Mouse (Mus musculus) neural tube, embryonic 15.5 days (tissue): ENCODE results near the gene Cpox. TPM values are rescaled to one million over a fixed set of nuclear protein-coding genes. Genes with fewer than 3 reads are reported as not detected.

Source experiments
- ATAC-seq: fragments of 200-750 bp; cut with Nextera tagmentation; 2 replicates; pipeline ENCODE4 v1.8.0; 2017; ENCODE audit warnings: mild to moderate bottlenecking, moderate TSS enrichment, moderate library complexity; ENCODE audit not compliant: low FRiP score
- H3K27ac ChIP-seq: fragments of 300-500 bp; sonication (generic); replicated peaks from 2 replicates; pipeline ENCODE4 v1.5.1; 2015; ENCODE audit warnings: mild to moderate bottlenecking, inconsistent platforms
- H3K27me3 ChIP-seq: fragments of 300-500 bp; sonication (generic); replicated peaks from 2 replicates; pipeline ENCODE4 v1.6.1; 2015; ENCODE audit warnings: inconsistent platforms
- H3K36me3 ChIP-seq: fragments of 300-500 bp; sonication (generic); 2 replicates; pipeline ENCODE4 v1.6.1; 2015; ENCODE audit warnings: inconsistent platforms
- H3K4me1 ChIP-seq: fragments of 300-500 bp; sonication (generic); 2 replicates; pipeline ENCODE4 v1.6.1; 2015; ENCODE audit warnings: inconsistent platforms
- H3K4me2 ChIP-seq: fragments of 300-500 bp; sonication (generic); 2 replicates; pipeline ENCODE4 v1.6.1; 2015; ENCODE audit warnings: inconsistent platforms, mild to moderate bottlenecking, moderate library complexity
- H3K4me3 ChIP-seq: fragments of 300-500 bp; sonication (generic); replicated peaks from 2 replicates; pipeline ENCODE4 v1.5.1; 2015; ENCODE audit warnings: mild to moderate bottlenecking, inconsistent platforms
- H3K9ac ChIP-seq: fragments of 300-500 bp; sonication (generic); replicated peaks from 2 replicates; pipeline ENCODE4 v1.6.1; 2015; ENCODE audit warnings: mild to moderate bottlenecking, inconsistent platforms
- H3K9me3 ChIP-seq: fragments of 300-500 bp; sonication (generic); replicated peaks from 2 replicates; pipeline ENCODE4 v1.6.1; 2016; ENCODE audit warnings: inconsistent platforms
- WGBS: fragments of 180-500 bp; shearing (Covaris S2); methylation state at CpG from one replicate; pipeline ENCODE4 v1.1.7; 2015; ENCODE audit warnings: mixed read lengths; 5-methylcytosine and 5-hydroxymethylcytosine counted together
- microRNA-seq: library from miRNA; unstranded; fragments of <30 nt; microRNA quantifications from one replicate; pipeline ENCODE4, GENCODE M21; 2017
- polyA plus RNA-seq: library from polyadenylated mRNA; unstranded; fragments of >200 nt; fragmentation: Nextera tagmentation; extraction: Ambion mirVana; gene quantifications from 2 replicates; pipeline ENCODE4 v1.2.1, GENCODE M21; 2015

The Cpox gene
- polyA plus RNA-seq, 1 experiment from 2014 or later, result 15.8 TPM

DNA sequence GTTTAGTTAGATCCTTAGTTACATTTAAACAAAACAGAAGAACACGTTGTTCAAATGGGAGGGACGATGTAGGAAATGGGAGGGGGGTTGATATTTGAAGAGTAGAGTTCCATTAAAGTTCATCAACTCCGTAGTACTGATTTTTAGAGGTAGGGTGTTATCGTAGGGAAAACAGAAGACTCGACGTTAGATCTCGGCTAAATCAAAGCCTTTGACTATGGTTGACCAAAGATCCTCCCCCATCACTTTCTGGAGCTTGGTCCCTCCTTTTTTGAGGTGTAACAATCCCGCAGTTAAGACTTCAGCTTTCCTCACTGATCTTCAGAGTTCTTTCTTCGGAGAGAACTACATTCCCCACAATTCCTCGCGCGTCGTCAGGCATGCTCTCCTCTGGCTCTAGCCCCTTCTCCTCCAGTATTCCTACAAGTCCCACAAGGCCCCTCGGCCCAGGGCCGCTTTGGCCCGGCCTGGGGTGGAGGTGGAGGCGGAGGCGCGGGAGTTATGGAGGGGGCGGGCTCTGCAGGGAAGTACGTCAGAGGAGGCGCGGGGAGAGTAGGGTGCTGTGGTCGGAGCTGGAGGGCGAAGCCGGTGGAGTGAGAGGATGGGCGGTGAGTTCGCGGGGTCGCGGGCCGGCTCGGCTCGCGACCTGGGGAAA is 57.5 kb downstream of the Cpox start, which contains the start of gene Cldnd1:
Gene Cldnd1 (plus strand): TSS at position 434 of the 655 bp plus-strand sequence.
- 2% methylated on average over 34 of the region's 35 CpGs for WGBS
- no peaks in the 10 kb centered on the region for H3K27me3 ChIP-seq
- ATAC-seq, result peak; percentile 100

DNA sequence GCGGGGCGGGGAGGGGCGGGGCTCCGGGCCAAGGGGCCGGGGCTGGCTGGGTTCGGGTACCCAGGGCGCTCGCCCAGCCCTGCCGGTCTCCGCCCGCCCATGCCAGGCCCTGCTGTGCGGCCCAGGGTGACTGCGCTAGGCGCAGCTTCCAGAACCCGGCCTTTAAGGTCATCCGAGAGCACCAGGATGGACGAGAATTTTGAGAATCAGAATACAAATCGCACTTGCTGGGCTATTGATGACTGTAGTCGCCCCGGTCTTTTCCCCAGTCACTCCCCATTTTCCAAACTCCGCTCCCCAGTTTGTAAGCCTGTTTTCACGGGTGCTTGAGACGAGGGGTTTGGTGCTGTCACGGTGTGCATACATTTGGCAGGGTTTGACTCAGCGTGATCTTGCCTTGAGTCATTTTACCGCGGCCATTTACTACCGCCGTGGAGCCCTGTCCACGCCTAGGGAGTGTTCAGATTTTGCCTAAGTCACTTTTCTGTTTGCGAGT is 58.1 kb downstream of the Cpox start:
- WGBS, result under 1% methylated on average over 24 of the region's 31 CpGs

More for the DNA sequence above, 57.5 kb downstream of the Cpox start, which contains the start of gene Cldnd1:
- peaks cover 11% of the 10 kb centered on the region for H3K4me1 ChIP-seq
- peak within 1 kb of the TSS; percentile 86 for H3K27ac ChIP-seq
- peak within 1 kb of the TSS; percentile 75 for H3K4me3 ChIP-seq
- H3K9ac ChIP-seq, result peak within 1 kb of the TSS; percentile 82
- H3K36me3 ChIP-seq, result peaks cover 22% of the 10 kb centered on the region
- H3K4me2 ChIP-seq, result peak within 1 kb of the TSS; percentile 67
- H3K9me3 ChIP-seq, result no peaks in the 10 kb centered on the region

DNA sequence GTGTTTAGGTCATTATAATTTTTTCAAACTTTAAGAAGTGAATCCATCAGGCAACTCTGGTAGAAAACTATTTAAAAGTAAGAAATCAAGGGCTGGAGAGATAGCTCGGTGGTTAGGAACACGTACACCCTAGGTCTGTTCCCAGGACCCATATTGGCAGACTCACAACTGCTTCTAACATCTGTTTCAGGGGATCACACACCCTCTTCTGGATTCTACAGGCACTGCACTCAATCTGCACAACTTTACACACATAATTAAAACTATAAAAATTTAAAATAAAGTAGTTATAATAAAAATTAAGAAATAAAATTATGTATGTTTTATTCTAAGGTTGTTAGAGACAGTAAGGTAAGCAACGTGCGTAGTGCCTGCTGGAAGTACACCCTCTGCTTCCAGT is 68.1 kb downstream of the Cpox start:
- no peak overlapping the region for H3K4me2 ChIP-seq
- no peak overlapping the region for H3K27ac ChIP-seq
- H3K9me3 ChIP-seq, result no peaks in the 10 kb centered on the region
- H3K9ac ChIP-seq, result no peak overlapping the region
- H3K4me3 ChIP-seq, result no peak overlapping the region
- no peaks in the 10 kb centered on the region for H3K27me3 ChIP-seq
- no peaks in the 10 kb centered on the region for H3K4me1 ChIP-seq
- peaks cover 21% of the 10 kb centered on the region for H3K36me3 ChIP-seq
- ATAC-seq, result no peak
- WGBS, result 82% methylated on average over 4 of the region's 4 CpGs

More for the DNA sequence above, 58.1 kb downstream of the Cpox start:
- Histone ChIP-seq H3K9me3 (no peaks in the 10 kb centered on the region), H3K36me3 (peaks cover 26% of the 10 kb centered on the region), H3K4me2 (peak overlapping the region; percentile 67), H3K4me1 (peaks cover 11% of the 10 kb centered on the region), H3K4me3 (peak overlapping the region; percentile 75), H3K9ac (peak overlapping the region; percentile 82), H3K27ac (peak overlapping the region; percentile 86), H3K27me3 (no peaks in the 10 kb centered on the region)
- ATAC-seq, result peak; percentile 91

DNA sequence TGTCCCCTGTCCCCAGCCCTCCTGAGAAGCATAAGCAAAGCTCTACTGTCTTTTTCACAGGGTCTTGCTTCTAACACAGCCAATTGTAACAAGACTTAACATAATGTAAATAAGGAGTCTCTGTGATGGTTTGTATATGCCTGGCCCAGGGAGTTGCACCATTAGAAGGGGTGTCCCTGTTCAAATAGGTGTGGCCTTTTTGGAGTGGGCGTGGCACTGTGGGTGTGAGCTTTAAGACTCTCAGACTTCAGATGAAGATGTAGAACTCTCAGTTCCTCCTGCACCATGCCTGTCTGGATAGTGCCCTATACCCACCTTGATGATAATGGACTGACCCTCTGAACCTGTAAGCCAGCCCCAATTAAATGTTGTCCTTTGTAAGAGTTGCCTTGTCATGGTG is 68.7 kb downstream of the Cpox start:
- WGBS, result 94% methylated on average over 1 of the region's 1 CpGs
- no peak for ATAC-seq

DNA sequence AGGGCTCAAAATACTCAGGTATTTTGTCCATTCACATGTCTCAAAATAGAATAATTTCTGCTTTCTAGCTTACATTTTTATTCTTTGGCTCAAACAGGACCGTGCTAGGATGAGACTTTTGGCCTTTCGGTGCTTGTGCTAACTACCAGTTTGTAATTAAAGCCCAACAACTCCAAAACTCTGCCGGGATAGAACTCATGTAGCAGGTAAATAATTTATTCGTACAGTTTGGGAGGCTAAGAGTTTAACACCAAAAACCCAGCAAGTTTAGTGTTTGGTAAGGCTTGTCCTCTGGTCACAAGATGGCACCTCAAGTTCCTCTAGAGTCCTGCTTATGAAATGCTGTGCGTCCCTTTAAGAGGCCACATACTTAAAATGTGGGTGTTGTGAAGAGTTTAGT is 70.7 kb downstream of the Cpox start:
- H3K4me1 ChIP-seq, result no peaks in the 10 kb centered on the region
- no peaks in the 10 kb centered on the region for H3K9me3 ChIP-seq
- WGBS, result 93% methylated on average over 5 of the region's 5 CpGs
- peaks cover 1% of the 10 kb centered on the region; the same call in 1 of the 2 replicates for H3K36me3 ChIP-seq
- H3K9ac ChIP-seq, result no peak overlapping the region
- H3K27me3 ChIP-seq, result no peaks in the 10 kb centered on the region
- no peak overlapping the region for H3K4me2 ChIP-seq
- no peak overlapping the region for H3K27ac ChIP-seq
- H3K4me3 ChIP-seq, result no peak overlapping the region
- ATAC-seq, result no peak

More for the DNA sequence above, 68.7 kb downstream of the Cpox start:
- H3K4me2 ChIP-seq, result no peak overlapping the region
- H3K27ac ChIP-seq, result no peak overlapping the region
- no peaks in the 10 kb centered on the region for H3K4me1 ChIP-seq
- no peak overlapping the region for H3K4me3 ChIP-seq
- no peaks in the 10 kb centered on the region for H3K9me3 ChIP-seq
- peaks cover 17% of the 10 kb centered on the region for H3K36me3 ChIP-seq
- no peak overlapping the region for H3K9ac ChIP-seq
- H3K27me3 ChIP-seq, result no peaks in the 10 kb centered on the region

DNA sequence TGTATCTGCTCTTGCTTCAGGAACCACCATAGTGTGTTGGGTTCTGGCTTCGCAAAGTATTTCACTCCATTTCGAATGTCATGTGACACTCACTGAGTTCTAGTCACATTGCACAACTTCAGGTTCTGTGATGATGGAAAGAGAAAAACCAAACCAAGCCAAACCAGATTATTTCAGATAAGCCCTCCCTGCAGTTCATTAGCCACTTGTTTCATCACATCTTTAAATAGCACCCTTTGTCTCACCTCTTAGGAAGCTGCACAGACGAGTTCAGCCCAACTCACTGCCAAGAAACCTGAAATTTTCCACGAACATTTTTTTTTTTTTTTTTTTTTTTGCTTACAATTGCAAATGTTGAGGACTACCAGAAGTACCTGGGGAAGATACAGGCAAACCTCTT is 76.6 kb downstream of the Cpox start:
- Histone ChIP-seq H3K4me3 (no peak overlapping the region), H3K27ac (no peak overlapping the region), H3K9me3 (no peaks in the 10 kb centered on the region), H3K9ac (no peak overlapping the region), H3K27me3 (no peaks in the 10 kb centered on the region), H3K4me2 (no peak overlapping the region), H3K4me1 (no peaks in the 10 kb centered on the region), H3K36me3 (no peaks in the 10 kb centered on the region)
- ATAC-seq, result no peak
- 77% methylated on average over 4 of the region's 4 CpGs for WGBS

DNA sequence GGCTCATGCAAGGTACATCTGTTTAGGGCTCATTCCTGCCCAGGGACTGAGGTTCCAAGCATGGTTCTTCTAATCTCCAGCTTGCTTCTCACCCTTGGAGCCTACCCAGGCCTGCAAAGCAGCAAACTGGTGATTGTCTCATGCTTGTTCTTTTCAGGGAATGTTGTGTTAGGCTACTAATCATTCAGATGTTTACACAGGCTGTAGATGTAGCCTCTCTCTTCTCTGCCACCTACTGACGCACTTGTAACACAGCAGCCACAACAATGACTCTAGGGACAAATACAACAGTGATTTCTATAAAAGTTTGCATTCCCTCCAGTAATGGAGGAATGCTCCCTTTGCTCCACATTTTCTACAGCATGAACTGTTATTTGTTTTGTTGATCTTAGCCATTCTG is 81.2 kb downstream of the Cpox start:
- H3K4me3 ChIP-seq, result no peak overlapping the region
- 42% methylated on average over 1 of the region's 1 CpGs for WGBS
- no peak for ATAC-seq
- no peaks in the 10 kb centered on the region for H3K9me3 ChIP-seq
- H3K9ac ChIP-seq, result no peak overlapping the region
- H3K4me2 ChIP-seq, result no peak overlapping the region
- H3K27ac ChIP-seq, result no peak overlapping the region
- no peaks in the 10 kb centered on the region for H3K4me1 ChIP-seq
- no peaks in the 10 kb centered on the region for H3K27me3 ChIP-seq
- no peaks in the 10 kb centered on the region for H3K36me3 ChIP-seq

DNA sequence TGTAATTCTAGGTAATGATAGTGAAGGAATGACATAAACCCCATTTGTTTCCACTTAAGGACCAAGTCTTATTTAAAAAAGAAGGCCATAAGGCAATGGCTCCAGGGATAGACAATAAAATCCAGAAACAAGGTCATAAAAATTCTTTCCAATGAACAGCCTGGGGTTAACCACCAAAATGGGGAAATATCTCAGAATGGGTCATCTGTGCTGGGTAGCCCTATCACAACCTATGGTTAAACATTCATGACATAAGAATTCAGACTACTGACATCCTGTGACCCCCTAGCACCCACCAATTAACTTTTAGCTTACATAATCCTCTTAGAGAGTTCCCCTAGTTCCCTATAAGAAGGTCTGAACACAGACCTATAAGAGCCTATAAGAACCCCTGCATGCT is 86.1 kb downstream of the Cpox start:
- ATAC-seq, result no peak
- no peaks in the 10 kb centered on the region for H3K27me3 ChIP-seq
- H3K27ac ChIP-seq, result no peak overlapping the region
- no peak overlapping the region for H3K4me3 ChIP-seq
- H3K4me2 ChIP-seq, result no peak overlapping the region
- no peaks in the 10 kb centered on the region for H3K9me3 ChIP-seq
- no peak overlapping the region for H3K9ac ChIP-seq
- no peaks in the 10 kb centered on the region for H3K4me1 ChIP-seq
- H3K36me3 ChIP-seq, result no peaks in the 10 kb centered on the region

DNA sequence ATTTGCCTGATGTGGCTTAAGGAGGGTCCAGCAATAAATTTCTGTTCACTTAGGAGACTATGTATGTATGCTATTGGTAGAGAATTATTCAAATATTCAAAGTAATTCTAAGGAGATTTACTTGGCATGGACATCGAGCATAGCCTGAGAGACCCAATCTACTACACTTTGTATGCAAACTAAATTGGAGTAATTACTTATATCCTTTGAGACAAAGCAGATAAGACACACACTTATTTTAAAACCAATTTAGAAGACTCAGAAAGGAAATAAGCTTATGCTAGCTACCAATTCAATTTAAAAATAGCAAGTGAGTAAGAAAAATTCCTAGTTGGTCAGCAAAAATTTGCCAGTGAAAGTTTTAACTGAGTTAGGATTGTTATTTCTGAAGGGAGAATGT is 93.0 kb downstream of the Cpox start, which contains the start of gene Olfr172:
Gene Olfr172 (minus strand): TSS at position 101 of the 400 bp plus-strand sequence.
- H3K9me3 ChIP-seq, result no peaks in the 10 kb centered on the region
- WGBS, result 77% methylated on average over 1 of the region's 1 CpGs
- H3K9ac ChIP-seq, result no peak within 1 kb of the TSS
- no peaks in the 10 kb centered on the region for H3K36me3 ChIP-seq
- no peak for ATAC-seq
- H3K27ac ChIP-seq, result no peak within 1 kb of the TSS
- H3K4me2 ChIP-seq, result no peak within 1 kb of the TSS
- H3K27me3 ChIP-seq, result no peaks in the 10 kb centered on the region
- H3K4me3 ChIP-seq, result no peak within 1 kb of the TSS
- H3K4me1 ChIP-seq, result no peaks in the 10 kb centered on the region

Small RNAs within 50 kb of the gene (microRNA-seq; reads per million reads assigned to microRNA genes)
- not detected for gene Gm27564

Other genes with a start within 250 kb of the Cpox start
- 12.1 and 16.3 TPM in 2 replicates for gene St3gal6, start 146.0 kb upstream of the Cpox start, polyA plus RNA-seq
- gene Gm813, start 53.3 kb upstream of the Cpox start, polyA plus RNA-seq, result not detected in 2 replicates
- gene E330017A01Rik, start 31.6 kb upstream of the Cpox start, polyA plus RNA-seq, result not detected in 2 replicates
- gene Gpr15, start 48.8 kb downstream of the Cpox start, polyA plus RNA-seq, result 0.56 TPM in 1 of 2 replicates, not detected in the other
- gene Cldnd1, start 57.6 kb downstream of the Cpox start, polyA plus RNA-seq, result 141 TPM in 2 replicates
- not detected in 2 replicates for gene Olfr172, start 92.9 kb downstream of the Cpox start, polyA plus RNA-seq
- gene Olfr173, start 130.0 kb downstream of the Cpox start, polyA plus RNA-seq, result not detected in 2 replicates
- gene Olfr175-ps1, start 156.5 kb downstream of the Cpox start, polyA plus RNA-seq, result not detected in 2 replicates
- not detected in 2 replicates for gene Olfr177, start 204.5 kb downstream of the Cpox start, polyA plus RNA-seq
- not detected in 2 replicates for gene Olfr178, start 221.8 kb downstream of the Cpox start, polyA plus RNA-seq